Mouse (Mus musculus) myocyte (in vitro differentiated cells): ENCODE measurements around the gene Iqcf5.

Source experiments
- MAX ChIP-seq: IDR thresholded peaks from one replicate; pipeline ENCODE4 v1.6.1; 2011; ENCODE audit warnings: low read depth, mild to moderate bottlenecking, control low read depth
- POLR2A ChIP-seq: IDR thresholded peaks from one replicate; pipeline ENCODE4 v1.6.1; 2011; ENCODE audit warnings: low read depth, mild to moderate bottlenecking, control low read depth, moderate library complexity; ENCODE audit not compliant: insufficient read length

DNA sequence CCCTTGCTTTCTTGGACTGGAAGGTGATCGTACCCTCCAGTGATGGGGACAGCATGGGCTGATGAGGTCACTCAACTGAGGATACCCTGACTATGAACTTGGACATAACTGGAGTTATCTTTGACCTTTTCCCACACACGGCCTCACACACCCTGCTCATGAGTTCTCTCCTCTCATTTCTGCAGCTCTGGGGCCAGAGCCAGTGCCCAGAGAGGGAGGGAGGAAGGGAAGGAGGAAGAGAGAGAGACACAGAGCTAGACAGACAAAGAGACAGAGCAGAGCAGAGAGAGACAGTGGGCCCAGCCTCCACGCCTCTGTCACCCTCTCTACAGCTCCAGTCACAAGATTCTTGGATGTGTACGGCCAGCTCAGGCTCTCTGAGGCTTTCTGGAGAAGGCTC lies 42.1 kb upstream of the Iqcf5 start:
- no peak for TF ChIP-seq POLR2A
- TF ChIP-seq MAX = no peak
